ENCODE assay signal across 13 mouse cellular contexts in genomic region chr4:139500814-139501213, GRCm38 (mm10). TPM values are rescaled to one million over a fixed set of nuclear protein-coding genes. Genes with fewer than 3 reads are reported as not detected.
DNase-seq lines count a peak whose midpoint lies in the region; ATAC-seq and TF ChIP-seq lines count a peak whose summit lies in the region.
"Had no signal": no experiment of that assay in that cellular context is flagged by ENCODE, and none has a peak within 500 bp of the region (broad histone marks: within the 10 kb centered on the region; RNA-seq: fewer than 3 reads in every experiment).

No protein-coding gene starts in this region.

- no peak overlapping the region for H3K4me2 ChIP-seq in hindbrain, embryonic 16.5 days (ENCODE audit: low read length)
- H3K4me2 ChIP-seq in hindbrain, embryonic 13.5 days = no peak overlapping the region
- H3K4me2 ChIP-seq: heart, embryonic 13.5 days; liver, embryonic 15.5 days had no signal

- H3K4me1 ChIP-seq in hindbrain, embryonic 16.5 days (ENCODE audit: control insufficient read depth, insufficient read depth, low read depth, low read length) = peaks cover 4% of the 10 kb centered on the region
- peaks cover 13% of the 10 kb centered on the region for H3K4me1 ChIP-seq in hindbrain, embryonic 13.5 days (replicated peaks)
- 0 out of 4 replicates have a peak, but pooled peaks cover 0 to 3% of the 10 kb centered on the region in 2 experiments for H3K4me1 ChIP-seq in ES-E14 (ENCODE audit: control insufficient read depth in 2 of 2, insufficient read depth in 2 of 2, low read length in 2 of 2, poor library complexity in 1 of 2)
- H3K4me1 ChIP-seq: liver, embryonic 15.5 days had no signal

- H3K27ac ChIP-seq in hindbrain, embryonic 16.5 days (ENCODE audit: low read depth, low read length) = no peak overlapping the region
- no peak overlapping the region for H3K27ac ChIP-seq in hindbrain, embryonic 13.5 days
- no peak overlapping the region for H3K27ac ChIP-seq in ES-E14 (ENCODE audit: insufficient read depth, low read depth, low read length, poor library complexity, severe bottlenecking)
- H3K27ac ChIP-seq: heart, embryonic 13.5 days; liver, embryonic 15.5 days had no signal

- no peak overlapping the region for H3K9ac ChIP-seq in hindbrain, embryonic 16.5 days (ENCODE audit: low read depth, low read length)
- H3K9ac ChIP-seq in hindbrain, embryonic 13.5 days = no peak overlapping the region
- H3K9ac ChIP-seq in ES-E14 (ENCODE audit: insufficient read depth, low read depth, low read length, poor library complexity, severe bottlenecking) = peak overlapping the region; percentile 21; the same call in 1 of the 2 replicates
- H3K9ac ChIP-seq: heart, embryonic 13.5 days; liver, embryonic 15.5 days had no signal

- H3K27me3 ChIP-seq in hindbrain, embryonic 16.5 days (replicated peaks; ENCODE audit: control insufficient read depth, insufficient read depth, low read length) = no peaks in the 10 kb centered on the region
- no peaks in the 10 kb centered on the region for H3K27me3 ChIP-seq in hindbrain, embryonic 13.5 days
- H3K27me3 ChIP-seq: heart, embryonic 13.5 days; liver, embryonic 15.5 days had no signal

- intact Hi-C loops in heart, postnatal 25 days (cut with DNase I) = no loop called here

- in situ Hi-C loops in ES-E14 (cut with MboI; ENCODE audit: low sequenced_read_pairs in 2 of 2, unreplicated experiment in 2 of 2) = no loop called here

- WGBS in hindbrain, embryonic 16.5 days = 45% methylated on average over 14 of the region's 14 CpGs
- 56% methylated on average over 14 of the region's 14 CpGs for WGBS in hindbrain, embryonic 13.5 days

- no peak for DNase-seq in ES-E14 (ENCODE audit: low read depth, low spot score)
- DNase-seq in cerebellum, postnatal 10 days = peak; percentile 70 to 82
- DNase-seq in heart, postnatal 25 days (ENCODE audit: low spot score) = peak; percentile 34
- DNase-seq in adrenal gland, postnatal 25 days = no peak
- DNase-seq in spleen, postnatal 10 days (ENCODE audit: low spot score in 2 of 2) = no peak
- DNase-seq: kidney, postnatal 36 days; right cerebral cortex, adult 18-20 months; thymus, postnatal 25 days had no signal

- no peak overlapping the region for H3K4me3 ChIP-seq in hindbrain, embryonic 16.5 days (ENCODE audit: low read length)
- no peak overlapping the region for H3K4me3 ChIP-seq in hindbrain, embryonic 13.5 days
- H3K4me3 ChIP-seq in ES-E14 (ENCODE audit: insufficient read depth in 1 of 2, low read depth in 1 of 2, low read length in 2 of 2, poor library complexity in 1 of 2, severe bottlenecking in 1 of 2) = peak overlapping the region; percentile 39 to 42; a peak in 3 of 4 replicates
- H3K4me3 ChIP-seq: heart, embryonic 13.5 days; liver, embryonic 15.5 days had no signal

- peak; percentile 71 for ATAC-seq in hindbrain, embryonic 16.5 days
- no peak for ATAC-seq in hindbrain, embryonic 13.5 days (ENCODE audit: low FRiP score)
- ATAC-seq: midbrain, embryonic 16.5 days had no signal

- no peaks in the 10 kb centered on the region for H3K9me3 ChIP-seq in hindbrain, embryonic 16.5 days (ENCODE audit: control insufficient read depth, low read length)
- H3K9me3 ChIP-seq in hindbrain, embryonic 13.5 days = no peaks in the 10 kb centered on the region
- no peaks in the 10 kb centered on the region for H3K9me3 ChIP-seq in ES-E14 (ENCODE audit: control insufficient read depth, insufficient read depth, low read depth, low read length)
- H3K9me3 ChIP-seq: liver, embryonic 15.5 days had no signal

- no peaks in the 10 kb centered on the region for H3K36me3 ChIP-seq in hindbrain, embryonic 16.5 days (ENCODE audit: control insufficient read depth, insufficient read depth, low read length)
- H3K36me3 ChIP-seq in hindbrain, embryonic 13.5 days = no peaks in the 10 kb centered on the region
- no peaks in the 10 kb centered on the region for H3K36me3 ChIP-seq in ES-E14 (ENCODE audit: control insufficient read depth, insufficient read depth, low read length, poor library complexity, severe bottlenecking)
- H3K36me3 ChIP-seq: heart, embryonic 13.5 days; liver, embryonic 15.5 days had no signal

TF ChIP-seq in ES-E14, 5 proteins besides CTCF, POLR2A, EP300 and RAD21:
- TF ChIP-seq CHD2 (IDR thresholded peaks at IDR 0.05; ENCODE audit: low read depth, low read length) (no peak), MAFK (IDR thresholded peaks at IDR 0.05; ENCODE audit: insufficient read depth, low read depth, low read length) (no peak), ZC3H11A (IDR thresholded peaks at IDR 0.05; ENCODE audit: borderline replicate concordance, low read depth, low read length) (no peak), HCFC1 (IDR thresholded peaks at IDR 0.05; ENCODE audit: borderline replicate concordance, insufficient read depth, low read length) (no peak), ZNF384 (IDR thresholded peaks at IDR 0.05; ENCODE audit: low read depth, low read length) (no peak)

RNA-seq across cellular contexts. Expression of gene Iffo2, which starts 29.5 kb away (rescaled TPM):
- 3.5 and 3.9 TPM in 2 replicates for polyA plus RNA-seq in hindbrain, embryonic 16.5 days (2015; fragmentation: Nextera tagmentation; extraction: Ambion mirVana)
- 4.4 and 4.7 TPM in 2 replicates for polyA plus RNA-seq in hindbrain, embryonic 13.5 days (2015; fragmentation: Nextera tagmentation; extraction: Ambion mirVana)
- total RNA-seq in ES-E14 (2012; rRNA removed) = 11.2 and 19.3 TPM in 2 replicates
- 1 to 10 TPM; 5.5 to 6.0 TPM for total RNA-seq in heart, postnatal 25 days (2021)
- total RNA-seq in adrenal gland, postnatal 25 days (2021) = 14.4 and 15.0 TPM in 2 replicates

Comparison
In these comparisons a context has a peak if more than half of its experiments do, and no peak if none do; other contexts are left out.
1. H3K4me3 ChIP-seq: peak in ES-E14 (2 of 2); none in hindbrain, embryonic 16.5 days (single experiment) and hindbrain, embryonic 13.5 days (single experiment).
2. DNase-seq: peak in cerebellum, postnatal 10 days (2 of 2) and heart, postnatal 25 days (single experiment); none in ES-E14 (single experiment), adrenal gland, postnatal 25 days (single experiment) and spleen, postnatal 10 days (0 of 2).